Mouse (Mus musculus) olfactory bulb, adult 2 months (tissue): ENCODE measurements around the gene Pid1.

Experiments
- CTCF ChIP-seq: fragments of 200-500 bp; IDR thresholded peaks from 2 replicates; pipeline ENCODE4 v1.5.1; 2012; ENCODE audit warnings: low read depth, mild to moderate bottlenecking, low read length, moderate library complexity; ENCODE audit not compliant: insufficient read depth
- POLR2A ChIP-seq: fragments of 200-500 bp; IDR thresholded peaks from 2 replicates; pipeline ENCODE4 v1.6.1; 2012; ENCODE audit warnings: mild to moderate bottlenecking, low read depth, low read length, moderate library complexity; ENCODE audit not compliant: insufficient read depth

DNA sequence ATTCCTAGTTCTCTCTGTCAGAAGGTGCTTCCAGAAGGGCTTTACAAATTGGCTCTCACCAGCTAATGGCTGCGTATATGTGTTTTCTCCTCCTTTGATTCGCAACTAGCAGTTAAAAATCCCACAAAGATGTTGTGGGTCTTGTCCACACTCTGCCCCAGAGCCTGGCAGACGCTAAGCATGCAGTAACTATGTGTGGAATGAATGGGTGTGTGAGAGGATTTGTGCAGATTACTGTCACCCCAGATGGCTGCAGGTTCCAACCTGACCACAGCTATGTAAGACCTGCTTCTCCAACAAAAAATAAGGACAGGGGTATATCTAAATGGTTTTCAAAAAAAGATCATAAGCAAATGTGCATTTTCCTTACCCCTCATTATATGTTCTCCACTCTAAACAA, 206.2 kb downstream of the Pid1 start:
- TF ChIP-seq CTCF (no peak), POLR2A (no peak)
